8 mouse cellular contexts compared by ENCODE assay signal in the genomic region with DNA sequence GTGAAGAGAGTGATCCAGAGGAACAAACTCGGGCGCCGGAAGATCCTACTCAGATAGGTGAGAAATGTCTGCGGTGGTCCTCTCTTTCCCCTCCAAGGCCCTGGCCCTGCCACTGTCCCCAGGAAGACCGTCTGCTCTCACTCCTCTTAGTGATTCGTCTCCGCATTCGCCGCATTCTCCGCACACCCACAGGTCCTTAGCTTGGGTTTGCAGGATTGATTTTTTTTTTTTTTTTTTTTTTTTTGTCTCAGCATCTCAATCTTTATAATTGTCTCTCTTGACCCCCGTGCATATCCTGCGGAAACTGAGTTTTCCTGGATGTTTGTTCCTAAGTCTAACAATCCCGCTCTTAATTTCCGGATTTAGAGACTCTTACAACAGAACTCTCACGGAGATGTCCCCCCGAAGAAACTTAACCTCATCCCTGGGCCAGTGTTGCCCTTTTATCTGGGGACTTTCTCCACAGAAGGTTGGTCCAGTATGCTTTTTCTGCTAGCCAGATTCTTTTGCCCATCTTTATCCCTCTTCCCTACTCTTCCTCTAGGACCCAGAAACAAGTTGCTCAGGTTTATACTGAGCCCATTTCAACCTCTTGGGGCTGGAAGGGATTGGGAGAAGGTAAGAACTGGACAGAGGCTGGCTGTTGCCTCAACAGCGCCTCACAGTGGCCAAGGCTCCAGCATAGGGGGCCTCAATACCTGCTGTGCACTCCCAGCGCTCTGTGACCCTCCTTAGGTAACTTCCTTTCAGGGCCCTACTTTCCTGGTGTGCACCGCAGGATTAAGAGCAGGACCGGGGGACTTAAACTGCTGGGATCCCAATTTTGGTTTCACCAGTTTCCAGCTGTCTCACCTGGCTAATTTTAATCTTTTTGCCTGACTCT. TPM values are rescaled to one million over a fixed set of nuclear protein-coding genes. Genes with fewer than 3 reads are reported as not detected.
DNase-seq lines count a peak whose midpoint lies in the region; ATAC-seq and TF ChIP-seq lines count a peak whose summit lies in the region.

No protein-coding gene starts in this region.

- peak overlapping the region; percentile 63 for H3K9ac ChIP-seq in heart, adult 2 months (ENCODE audit: low read depth, low read length)
- peak overlapping the region; percentile 71 for H3K9ac ChIP-seq in heart, embryonic 13.5 days
- H3K9ac ChIP-seq in limb, embryonic 11.5 days (ENCODE audit: low read length) = no peak overlapping the region
- no peak overlapping the region for H3K9ac ChIP-seq in midbrain, embryonic 13.5 days (replicated peaks)

- no peak for TF ChIP-seq POLR2A in heart, adult 2 months (IDR thresholded peaks at IDR 0.05; ENCODE audit: insufficient read depth, low read depth, low read length)
- TF ChIP-seq POLR2A in bone marrow, adult 2 months (IDR thresholded peaks at IDR 0.05; ENCODE audit: borderline replicate concordance, control insufficient read depth, low read depth, low read length) = no peak
- TF ChIP-seq POLR2A in thymus, adult 2 months (IDR thresholded peaks at IDR 0.05; ENCODE audit: control insufficient read depth, extremely low read depth, insufficient read depth, low read length, poor library complexity) = no peak

- peak; percentile 76 for TF ChIP-seq CTCF in heart, adult 2 months (IDR thresholded peaks at IDR 0.05)
- peak; percentile 74 for TF ChIP-seq CTCF in bone marrow, adult 2 months (IDR thresholded peaks at IDR 0.05; ENCODE audit: control insufficient read depth, insufficient read depth, low read length)
- TF ChIP-seq CTCF in thymus, adult 2 months (IDR thresholded peaks at IDR 0.05; ENCODE audit: borderline replicate concordance, control insufficient read depth, extremely low read depth, insufficient read depth, low read length, poor library complexity) = peak; percentile 72; the same call in 1 of the 2 replicates

- H3K4me1 ChIP-seq in heart, adult 2 months (ENCODE audit: control insufficient read depth, insufficient read depth, low read length) = no peaks in the 10 kb centered on the region; the same call in 1 of the 2 replicates
- H3K4me1 ChIP-seq in bone marrow, adult 2 months (ENCODE audit: control insufficient read depth, insufficient read depth, low read length) = no peaks in the 10 kb centered on the region; the same call in 1 of the 2 replicates
- peaks cover 30% of the 10 kb centered on the region for H3K4me1 ChIP-seq in heart, embryonic 13.5 days
- H3K4me1 ChIP-seq in limb, embryonic 11.5 days (ENCODE audit: control insufficient read depth, insufficient read depth, low read length) = peaks cover 15% of the 10 kb centered on the region
- peaks cover 25% of the 10 kb centered on the region for H3K4me1 ChIP-seq in midbrain, embryonic 13.5 days (replicated peaks)
- H3K4me1 ChIP-seq in thymus, adult 2 months (replicated peaks; ENCODE audit: control insufficient read depth, insufficient read depth, low read length) = peaks cover 11% of the 10 kb centered on the region

- intact Hi-C loops in heart, adult 2 months (cut with DNase I) = loop anchor here (5.0 kb wide), 3 partner anchors 77 to 243 kb away; a partner anchor contains a TSS

- 6% methylated on average over 20 of the region's 20 CpGs for WGBS in heart, adult 2 months
- 6% methylated on average over 20 of the region's 20 CpGs for WGBS in bone marrow, adult 2 months
- 3% methylated on average over 20 of the region's 20 CpGs for WGBS in heart, embryonic 13.5 days
- WGBS in limb, embryonic 11.5 days = 2% methylated on average over 20 of the region's 20 CpGs
- 2% methylated on average over 20 of the region's 20 CpGs for WGBS in midbrain, embryonic 13.5 days
- WGBS in thymus, adult 2 months = 12% methylated on average over 20 of the region's 20 CpGs

- peak overlapping the region; percentile 79 for H3K4me2 ChIP-seq in heart, embryonic 13.5 days
- peak overlapping the region; percentile 71 for H3K4me2 ChIP-seq in limb, embryonic 11.5 days (ENCODE audit: low read depth, severe bottlenecking)
- peak overlapping the region; percentile 69 for H3K4me2 ChIP-seq in midbrain, embryonic 13.5 days (replicated peaks)

- DNase-seq in heart, adult 2 months = peak in 1 of 2 experiments; percentile 57
- DNase-seq in heart, adult 11 months = no peak
- peak; percentile 82 for DNase-seq in limb, embryonic 11.5 days (ENCODE audit: low spot score)
- DNase-seq in thymus, adult 2 months = peak; percentile 73
- no peak for DNase-seq in ovary, adult 18-20 months (ENCODE audit: low spot score)

- no peak overlapping the region; the same call in 1 of the 2 replicates for H3K27ac ChIP-seq in heart, adult 2 months
- peak overlapping the region; percentile 18; the same call in 1 of the 2 replicates for H3K27ac ChIP-seq in bone marrow, adult 2 months (ENCODE audit: control insufficient read depth, insufficient read depth, low read depth, low read length, poor library complexity)
- H3K27ac ChIP-seq in heart, embryonic 13.5 days (replicated peaks) = no peak overlapping the region
- H3K27ac ChIP-seq in limb, embryonic 11.5 days (replicated peaks; ENCODE audit: low read depth, low read length) = no peak overlapping the region
- H3K27ac ChIP-seq in midbrain, embryonic 13.5 days = no peak overlapping the region
- no peak overlapping the region for H3K27ac ChIP-seq in thymus, adult 2 months (ENCODE audit: control insufficient read depth, insufficient read depth, low read length)

- no peak for TF ChIP-seq EP300 in heart, adult 2 months (IDR thresholded peaks at IDR 0.05; ENCODE audit: insufficient read depth, low read depth, low read length)

- H3K27me3 ChIP-seq in heart, adult 2 months (ENCODE audit: control insufficient read depth, insufficient read depth, low read length) = peaks cover 18% of the 10 kb centered on the region
- peaks cover 100% of the 10 kb centered on the region for H3K27me3 ChIP-seq in heart, embryonic 13.5 days (replicated peaks)
- peaks cover 99% of the 10 kb centered on the region for H3K27me3 ChIP-seq in limb, embryonic 11.5 days (ENCODE audit: control insufficient read depth, insufficient read depth, low read length)
- peaks cover 99% of the 10 kb centered on the region for H3K27me3 ChIP-seq in midbrain, embryonic 13.5 days
- peaks cover 15% of the 10 kb centered on the region; the same call in 1 of the 2 replicates for H3K27me3 ChIP-seq in thymus, adult 2 months (ENCODE audit: control insufficient read depth, insufficient read depth, low read length)

- no peak for ATAC-seq in heart, embryonic 13.5 days (ENCODE audit: extremely low read depth, insufficient number of reproducible peaks, low FRiP score, low TSS enrichment)
- no peak for ATAC-seq in limb, embryonic 11.5 days (ENCODE audit: insufficient number of reproducible peaks, low FRiP score, low TSS enrichment, low read depth)
- no peak for ATAC-seq in midbrain, embryonic 13.5 days

- no peaks in the 10 kb centered on the region for H3K9me3 ChIP-seq in heart, embryonic 13.5 days
- H3K9me3 ChIP-seq in limb, embryonic 11.5 days (ENCODE audit: control insufficient read depth, low read length) = no peaks in the 10 kb centered on the region
- H3K9me3 ChIP-seq in midbrain, embryonic 13.5 days = no peaks in the 10 kb centered on the region

- peak overlapping the region; percentile 80 for H3K4me3 ChIP-seq in heart, adult 2 months
- peak overlapping the region; percentile 80 for H3K4me3 ChIP-seq in bone marrow, adult 2 months (replicated peaks; ENCODE audit: control insufficient read depth, low read depth, low read length)
- peak overlapping the region; percentile 61 for H3K4me3 ChIP-seq in heart, embryonic 13.5 days
- H3K4me3 ChIP-seq in limb, embryonic 11.5 days (ENCODE audit: low read depth, low read length) = peak overlapping the region; percentile 37
- H3K4me3 ChIP-seq in midbrain, embryonic 13.5 days (replicated peaks) = peak overlapping the region; percentile 44
- peak overlapping the region; percentile 79 for H3K4me3 ChIP-seq in thymus, adult 2 months (ENCODE audit: control insufficient read depth, insufficient read depth, low read length)

- no peaks in the 10 kb centered on the region for H3K79me2 ChIP-seq in heart, adult 2 months (replicated peaks; ENCODE audit: control insufficient read depth, insufficient read depth, low read length)

- no peaks in the 10 kb centered on the region for H3K36me3 ChIP-seq in heart, adult 2 months (ENCODE audit: control insufficient read depth, insufficient read depth, low read length)
- no peaks in the 10 kb centered on the region for H3K36me3 ChIP-seq in heart, embryonic 13.5 days
- no peaks in the 10 kb centered on the region for H3K36me3 ChIP-seq in limb, embryonic 11.5 days (ENCODE audit: control insufficient read depth, insufficient read depth, low read length)
- H3K36me3 ChIP-seq in midbrain, embryonic 13.5 days = no peaks in the 10 kb centered on the region
- H3K36me3 ChIP-seq in thymus, adult 2 months (ENCODE audit: control insufficient read depth, insufficient read depth, low read length) = no peaks in the 10 kb centered on the region

RNA-seq across cellular contexts. Expression of a gene that starts 1.2 kb away (rescaled TPM):
- under 1 TPM; 0.16 to 0.32 TPM for total RNA-seq in heart, adult 2 months (2021)
- 0.14 and 0.15 TPM in 2 replicates for polyA plus RNA-seq in heart, adult 2 months (2012; rRNA removed)
- polyA plus RNA-seq in bone marrow, adult 2 months (2011; ENCODE audit: insufficient read depth, insufficient read length, low replicate concordance, missing spikeins) = 0.57 TPM in 1 of 2 replicates, not detected in the other
- polyA plus RNA-seq in heart, embryonic 13.5 days (2015; fragmentation: Nextera tagmentation; extraction: Ambion mirVana) = 0.07 and 0.09 TPM in 2 replicates
- polyA plus RNA-seq in limb, embryonic 11.5 days (2014; fragmentation: Nextera tagmentation; extraction: Ambion mirVana) = 0.20 and 0.67 TPM in 2 replicates
- polyA plus RNA-seq in midbrain, embryonic 13.5 days (2015; fragmentation: Nextera tagmentation; extraction: Ambion mirVana) = 0.41 and 0.50 TPM in 2 replicates
- polyA plus RNA-seq in thymus, adult 2 months (2012; rRNA removed) = 1.4 and 1.8 TPM in 2 replicates

RNA-seq across cellular contexts. Expression of a gene that starts 16.0 kb away (rescaled TPM):
- total RNA-seq in heart, adult 2 months (2021) = not detected
- not detected in 2 replicates for polyA plus RNA-seq in heart, adult 2 months (2012; rRNA removed)
- polyA plus RNA-seq in bone marrow, adult 2 months (2011; ENCODE audit: insufficient read depth, insufficient read length, low replicate concordance, missing spikeins) = not detected in 2 replicates
- polyA plus RNA-seq in heart, embryonic 13.5 days (2015; fragmentation: Nextera tagmentation; extraction: Ambion mirVana) = not detected in 2 replicates
- not detected in 2 replicates for polyA plus RNA-seq in limb, embryonic 11.5 days (2014; fragmentation: Nextera tagmentation; extraction: Ambion mirVana)
- not detected in 2 replicates for polyA plus RNA-seq in midbrain, embryonic 13.5 days (2015; fragmentation: Nextera tagmentation; extraction: Ambion mirVana)
- 0.16 and 0.37 TPM in 2 replicates for polyA plus RNA-seq in thymus, adult 2 months (2012; rRNA removed)

Comparison
In these comparisons a context has a peak if more than half of its experiments do, and no peak if none do; other contexts are left out.
1. DNase-seq: peak in limb, embryonic 11.5 days (single experiment) and thymus, adult 2 months (single experiment); none in heart, adult 11 months (single experiment) and ovary, adult 18-20 months (single experiment).
2. H3K9ac ChIP-seq: peak in heart, adult 2 months (single experiment) and heart, embryonic 13.5 days (single experiment); none in limb, embryonic 11.5 days (single experiment) and midbrain, embryonic 13.5 days (single experiment).
3. Peak in every context shown above with its lines, with median percentiles within 50 percentile points of each other: H3K4me3 ChIP-seq, CTCF ChIP-seq and H3K4me2 ChIP-seq.